Mouse (Mus musculus) midbrain, embryonic 14.5 days (tissue): ENCODE data around the gene Parm1. TPM values are rescaled to one million over a fixed set of nuclear protein-coding genes. Genes with fewer than 3 reads are reported as not detected.

Experiments
- ATAC-seq: fragments of 200-750 bp; cut with Nextera tagmentation; 2 replicates; pipeline ENCODE4 v1.8.0; 2017; ENCODE audit warnings: moderate number of reproducible peaks, moderate library complexity; ENCODE audit not compliant: low FRiP score, low TSS enrichment
- DNase-seq: peaks from one replicate; pipeline ENCODE4 v3.0.0-alpha.2; 2015
- H3K27ac ChIP-seq: fragments of 300-500 bp; sonication (generic); replicated peaks from 2 replicates; pipeline ENCODE4 v1.5.1; 2014; ENCODE audit warnings: mild to moderate bottlenecking, low read depth, low read length, moderate library complexity
- H3K27me3 ChIP-seq: fragments of 300-500 bp; sonication (generic); 2 replicates; pipeline ENCODE4 v1.6.1; 2014; ENCODE audit warnings: low read length, control low read depth, mixed read lengths; ENCODE audit not compliant: control insufficient read depth, insufficient read depth
- H3K36me3 ChIP-seq: fragments of 300-500 bp; sonication (generic); 2 replicates; pipeline ENCODE4 v1.6.1; 2014; ENCODE audit warnings: low read length, control low read depth; ENCODE audit not compliant: control insufficient read depth, insufficient read depth
- H3K4me1 ChIP-seq: fragments of 300-500 bp; sonication (generic); 2 replicates; pipeline ENCODE4 v1.6.1; 2014; ENCODE audit warnings: mild to moderate bottlenecking, antibody characterized with exemption, low read length, control low read depth; ENCODE audit not compliant: control insufficient read depth, insufficient read depth
- H3K4me2 ChIP-seq: fragments of 300-500 bp; sonication (generic); 2 replicates; pipeline ENCODE4 v1.6.1; 2014; ENCODE audit warnings: mild to moderate bottlenecking, low read length, moderate library complexity
- H3K4me3 ChIP-seq: fragments of 300-500 bp; sonication (generic); replicated peaks from 2 replicates; pipeline ENCODE4 v1.5.1; 2014; ENCODE audit warnings: low read depth, low read length
- H3K9ac ChIP-seq: fragments of 300-500 bp; sonication (generic); replicated peaks from 2 replicates; pipeline ENCODE4 v1.6.1; 2014; ENCODE audit warnings: mild to moderate bottlenecking, low read length, moderate library complexity
- H3K9me3 ChIP-seq: fragments of 300-500 bp; sonication (generic); 2 replicates; pipeline ENCODE4 v1.6.1; 2016; ENCODE audit warnings: low read length, control low read depth, mixed read lengths; ENCODE audit not compliant: control insufficient read depth
- WGBS: fragments of 180-500 bp; shearing (Covaris S2); extraction: QIAGEN DNeasy Blood & Tissue Kit; methylation state at CpG from one replicate; pipeline ENCODE4 v1.1.7; 2014; 5-methylcytosine and 5-hydroxymethylcytosine counted together
- polyA plus RNA-seq: library from polyadenylated mRNA; unstranded; fragments of >200 nt; fragmentation: Nextera tagmentation; extraction: Ambion mirVana; gene quantifications from 2 replicates; pipeline ENCODE4 v1.2.1, GENCODE M21; 2014

Parm1 gene
- polyA plus RNA-seq, 1 experiment from 2014 or later, result 5.1 TPM

DNA sequence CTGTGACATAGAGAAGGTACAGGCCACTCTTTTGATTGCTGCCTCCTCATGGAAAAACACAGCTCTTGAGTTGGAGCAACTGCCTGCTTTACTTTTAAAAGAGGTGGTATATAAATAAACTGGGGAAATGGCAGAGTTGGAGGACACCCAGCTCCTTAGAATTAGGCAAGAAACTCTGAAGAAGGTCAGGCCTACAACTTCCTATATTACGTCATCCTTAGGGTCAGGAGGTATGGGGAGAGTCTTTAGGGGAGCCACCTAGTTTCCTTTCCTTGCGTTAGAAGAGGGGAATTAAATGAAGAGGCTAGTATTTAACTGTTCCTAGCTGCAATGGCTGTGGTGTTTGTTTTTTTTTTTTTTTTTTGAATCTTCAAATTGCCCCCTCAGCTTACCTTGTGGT, 93.1 kb downstream of the Parm1 start:
- Histone ChIP-seq H3K27me3 (no peaks in the 10 kb centered on the region), H3K9ac (no peak overlapping the region), H3K36me3 (no peaks in the 10 kb centered on the region), H3K4me3 (no peak overlapping the region), H3K9me3 (no peaks in the 10 kb centered on the region), H3K27ac (no peak overlapping the region), H3K4me2 (no peak overlapping the region), H3K4me1 (no peaks in the 10 kb centered on the region)
- DNase-seq (no peak), ATAC-seq (no peak)
- WGBS, result 91% methylated on average over 2 of the region's 2 CpGs

- no peak overlapping the region for H3K9ac ChIP-seq
- no peak overlapping the region for H3K27ac ChIP-seq
- ATAC-seq, result no peak
- WGBS, result 87% methylated on average over 3 of the region's 3 CpGs
- no peaks in the 10 kb centered on the region for H3K4me1 ChIP-seq
- H3K4me2 ChIP-seq, result no peak overlapping the region
- DNase-seq, result no peak
- no peak overlapping the region for H3K4me3 ChIP-seq
- H3K27me3 ChIP-seq, result no peaks in the 10 kb centered on the region
- H3K36me3 ChIP-seq, result no peaks in the 10 kb centered on the region
- no peaks in the 10 kb centered on the region for H3K9me3 ChIP-seq
These were observed 94.2 kb downstream of the Parm1 start for GRCm38 (mm10) chr5:91611589-91611988.

- ATAC-seq (no peak), DNase-seq (no peak)
- Histone ChIP-seq H3K4me2 (no peak overlapping the region), H3K4me3 (no peak overlapping the region), H3K36me3 (no peaks in the 10 kb centered on the region), H3K27me3 (no peaks in the 10 kb centered on the region), H3K27ac (no peak overlapping the region), H3K4me1 (no peaks in the 10 kb centered on the region), H3K9me3 (no peaks in the 10 kb centered on the region), H3K9ac (no peak overlapping the region)
- whole genome bisulfite sequencing, result 88% methylated on average over 11 of the region's 11 CpGs
These were observed 100.2 kb downstream of the Parm1 start for GRCm38 (mm10) chr5:91617331-91618233.

DNA sequence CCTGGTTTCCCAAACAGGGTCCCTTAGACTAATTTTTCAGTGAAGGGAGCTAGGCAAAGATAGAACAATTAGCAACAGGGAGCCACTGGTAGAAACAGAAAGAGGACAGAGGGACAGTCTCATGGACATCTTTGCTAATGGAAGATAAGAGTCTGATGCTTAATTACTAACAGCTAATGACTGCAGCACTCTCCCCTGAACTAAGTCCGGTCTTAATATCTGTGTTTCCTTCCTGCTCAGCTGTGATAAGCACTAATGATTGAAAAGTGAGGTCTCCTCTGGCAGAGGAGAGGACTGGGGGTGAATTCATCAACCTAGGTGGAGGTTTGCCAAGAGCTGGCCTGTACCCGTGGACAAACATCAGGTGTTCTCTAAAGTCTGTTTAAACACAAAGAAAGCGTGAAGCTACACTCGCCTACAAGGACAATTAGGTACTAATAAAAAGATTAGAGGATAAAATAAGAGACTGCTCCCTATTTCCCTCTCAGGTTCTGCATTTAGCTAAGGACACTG, 101.3 kb downstream of the Parm1 start:
- Histone ChIP-seq H3K4me1 (no peaks in the 10 kb centered on the region), H3K9me3 (no peaks in the 10 kb centered on the region), H3K36me3 (no peaks in the 10 kb centered on the region), H3K4me2 (no peak overlapping the region), H3K4me3 (no peak overlapping the region), H3K9ac (no peak overlapping the region), H3K27ac (no peak overlapping the region), H3K27me3 (no peaks in the 10 kb centered on the region)
- 69% methylated on average over 4 of the region's 4 CpGs for WGBS
- DNase-seq, result no peak
- ATAC-seq, result no peak

DNA sequence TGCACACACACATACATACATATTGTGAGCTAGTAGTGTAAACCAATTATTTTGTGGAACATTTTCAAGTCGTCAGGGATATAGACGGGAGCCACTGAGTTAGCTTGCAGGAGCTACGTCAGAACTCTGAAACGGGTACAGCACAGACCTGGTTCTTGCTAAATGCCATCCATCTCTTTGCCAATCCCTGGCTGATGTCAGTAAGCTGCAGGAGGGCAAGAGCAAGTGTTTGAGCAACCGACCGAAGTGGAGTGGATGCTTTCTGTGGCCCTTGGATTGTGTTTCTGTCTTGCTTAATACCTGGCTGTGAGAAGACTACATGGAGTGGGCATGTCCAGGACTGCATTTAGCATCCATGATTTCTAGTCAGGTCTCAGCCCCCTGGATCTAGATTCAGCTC, 103.8 kb downstream of the Parm1 start:
- H3K4me1 ChIP-seq, result no peaks in the 10 kb centered on the region
- no peak for ATAC-seq

GRCm38 (mm10) chr5:91626823-91627222, 109.4 kb downstream of the Parm1 start:
- Histone ChIP-seq H3K4me3 (no peak overlapping the region), H3K27ac (no peak overlapping the region), H3K27me3 (no peaks in the 10 kb centered on the region), H3K9me3 (no peaks in the 10 kb centered on the region), H3K9ac (no peak overlapping the region), H3K36me3 (no peaks in the 10 kb centered on the region), H3K4me1 (no peaks in the 10 kb centered on the region), H3K4me2 (no peak overlapping the region)
- no peak for DNase-seq
- 94% methylated on average over 7 of the region's 7 CpGs for WGBS
- no peak for ATAC-seq

More for the DNA sequence above, 103.8 kb downstream of the Parm1 start:
- Histone ChIP-seq H3K27ac (no peak overlapping the region), H3K4me3 (no peak overlapping the region), H3K4me2 (no peak overlapping the region), H3K9me3 (no peaks in the 10 kb centered on the region), H3K36me3 (no peaks in the 10 kb centered on the region), H3K9ac (no peak overlapping the region), H3K27me3 (no peaks in the 10 kb centered on the region)
- DNase-seq, result no peak
- WGBS, result 93% methylated on average over 6 of the region's 6 CpGs

DNA sequence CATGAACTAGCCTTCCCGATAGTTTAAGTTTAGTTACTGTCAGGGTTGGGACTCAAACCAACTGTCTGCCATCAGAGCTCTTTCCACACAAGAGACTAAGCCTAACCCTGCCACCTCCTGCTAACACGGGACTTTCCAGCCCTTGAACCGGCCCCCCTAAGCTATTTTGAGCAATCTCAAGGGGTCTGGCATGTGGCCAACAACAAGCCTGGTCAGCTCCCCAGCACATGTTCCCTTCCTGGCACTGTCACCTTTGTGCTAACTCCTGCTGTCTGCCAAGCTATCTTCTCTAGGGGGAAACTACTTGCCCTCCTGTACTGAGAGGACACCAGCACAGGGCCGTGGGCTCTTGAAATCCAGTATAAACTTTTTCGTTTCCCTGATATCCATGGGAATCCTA, 112.1 kb downstream of the Parm1 start:
- 74% methylated on average over 5 of the region's 5 CpGs for WGBS
- Histone ChIP-seq H3K27me3 (no peaks in the 10 kb centered on the region), H3K4me2 (no peak overlapping the region), H3K4me3 (no peak overlapping the region), H3K9ac (no peak overlapping the region), H3K36me3 (no peaks in the 10 kb centered on the region), H3K27ac (no peak overlapping the region), H3K9me3 (no peaks in the 10 kb centered on the region), H3K4me1 (no peaks in the 10 kb centered on the region)
- ATAC-seq, result no peak; the same call in 1 of the 2 replicates
- DNase-seq, result no peak

- H3K27me3 ChIP-seq, result no peaks in the 10 kb centered on the region
- no peak overlapping the region for H3K4me3 ChIP-seq
- H3K9ac ChIP-seq, result no peak overlapping the region
- ATAC-seq, result no peak
- DNase-seq, result no peak
- no peak overlapping the region for H3K27ac ChIP-seq
- WGBS, result 91% methylated on average over 4 of the region's 4 CpGs
- H3K9me3 ChIP-seq, result no peaks in the 10 kb centered on the region
- no peaks in the 10 kb centered on the region for H3K4me1 ChIP-seq
- H3K4me2 ChIP-seq, result no peak overlapping the region
- H3K36me3 ChIP-seq, result no peaks in the 10 kb centered on the region
These were observed 133.9 kb downstream of the Parm1 start for GRCm38 (mm10) chr5:91651330-91651729.
